Mouse (Mus musculus): ENCODE results near the gene Uckl1. TPM values are rescaled to one million over a fixed set of nuclear protein-coding genes. Genes with fewer than 3 reads are reported as not detected.

The Uckl1 gene
- 62.0 and 65.1 TPM in 2 replicates for polyA plus RNA-seq (2011; ENCODE audit: insufficient read length, low read depth, missing spikeins)

DNA sequence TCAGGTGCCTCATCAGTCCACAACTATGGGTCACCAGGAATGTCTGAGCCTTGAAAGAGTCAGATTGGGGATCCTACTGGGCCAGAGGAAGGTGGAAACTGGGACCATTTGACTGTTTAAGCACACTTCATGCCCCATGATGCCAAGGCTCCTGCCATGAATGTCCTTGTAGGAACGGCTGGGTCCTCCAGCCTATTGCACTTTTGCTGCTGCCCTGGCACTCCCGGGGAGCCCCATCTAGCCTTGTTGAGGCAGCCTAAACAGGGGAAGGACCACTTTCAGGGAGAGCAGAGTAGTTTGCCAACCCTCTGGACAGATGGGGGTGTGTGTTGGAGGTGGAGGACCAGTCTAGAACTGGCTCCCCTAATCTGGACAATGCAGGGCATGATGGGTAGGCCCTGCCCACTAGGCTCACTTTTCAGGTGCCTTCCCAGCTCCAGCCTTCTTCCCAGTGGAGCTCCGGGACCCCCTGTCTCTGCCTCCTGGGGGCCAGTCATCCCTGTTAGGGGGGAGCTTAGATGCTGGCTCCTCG is at the start of gene Uckl1:
Gene Uckl1 (minus strand): TSS at position 482 of the 532 bp plus-strand sequence.
- H3K4me1 ChIP-seq (ENCODE audit: control insufficient read depth, insufficient read depth, low read length): 0 out of 2 replicates have a peak, but pooled peaks cover 5% of the 10 kb centered on the region
- no peak within 1 kb of the TSS for H3K27ac ChIP-seq (ENCODE audit: insufficient read depth, low read length)
- H3K4me3 ChIP-seq (ENCODE audit: insufficient read depth, low read length): no peak within 1 kb of the TSS
- TF ChIP-seq POLR2A (IDR thresholded peaks at IDR 0.05; ENCODE audit: low read depth, low read length) (no peak), CTCF (IDR thresholded peaks at IDR 0.05; ENCODE audit: borderline replicate concordance, insufficient read depth, low read length) (no peak)

DNA sequence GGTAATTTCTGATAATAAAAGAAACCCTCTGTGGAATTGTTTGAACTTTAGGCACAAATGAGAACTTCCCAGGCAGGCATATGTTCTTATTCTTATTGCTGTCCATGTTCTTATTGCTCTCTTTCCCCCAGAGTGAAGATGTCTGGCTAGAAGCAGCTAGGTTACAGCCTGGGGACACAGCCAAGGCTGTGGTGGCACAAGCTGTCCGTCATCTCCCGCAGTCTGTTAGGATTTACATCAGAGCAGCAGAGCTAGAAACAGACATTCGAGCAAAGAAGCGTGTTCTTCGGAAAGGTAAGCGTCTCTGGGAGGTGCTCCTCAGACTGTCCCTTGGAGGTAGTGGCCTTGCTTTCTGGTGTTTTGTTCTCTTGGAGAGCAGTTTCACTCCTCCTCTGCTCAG is 47.9 kb upstream of the Uckl1 start:
- TF ChIP-seq POLR2A (IDR thresholded peaks at IDR 0.05; ENCODE audit: low read depth, low read length): no peak
- TF ChIP-seq CTCF (IDR thresholded peaks at IDR 0.05; ENCODE audit: borderline replicate concordance, insufficient read depth, low read length): no peak
- Histone ChIP-seq H3K27ac (ENCODE audit: insufficient read depth, low read length) (no peak overlapping the region), H3K4me1 (ENCODE audit: control insufficient read depth, insufficient read depth, low read length) (no peaks in the 10 kb centered on the region), H3K4me3 (ENCODE audit: insufficient read depth, low read length) (no peak overlapping the region)

DNA sequence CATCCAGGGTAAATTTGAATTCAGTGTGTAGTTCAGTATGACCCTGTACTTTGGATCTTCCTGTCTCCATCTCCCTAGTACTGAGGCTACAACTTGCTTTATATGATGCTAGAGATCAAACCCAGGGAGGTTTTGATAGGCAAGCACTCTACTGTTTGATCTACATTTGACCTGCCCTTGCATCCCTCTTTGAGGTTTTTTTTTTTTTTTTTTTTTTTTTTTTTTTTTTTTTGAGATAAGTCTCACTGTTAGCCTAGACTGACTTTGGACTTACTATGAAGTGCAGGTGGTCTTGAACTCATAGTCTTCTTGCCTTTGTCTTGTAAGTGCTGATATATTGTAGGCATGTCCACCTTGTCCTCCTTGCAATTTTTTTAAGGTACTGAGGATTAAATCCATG is 43.8 kb upstream of the Uckl1 start:
- TF ChIP-seq POLR2A (IDR thresholded peaks at IDR 0.05; ENCODE audit: low read depth, low read length) (no peak), CTCF (IDR thresholded peaks at IDR 0.05; ENCODE audit: borderline replicate concordance, insufficient read depth, low read length) (no peak)

DNA sequence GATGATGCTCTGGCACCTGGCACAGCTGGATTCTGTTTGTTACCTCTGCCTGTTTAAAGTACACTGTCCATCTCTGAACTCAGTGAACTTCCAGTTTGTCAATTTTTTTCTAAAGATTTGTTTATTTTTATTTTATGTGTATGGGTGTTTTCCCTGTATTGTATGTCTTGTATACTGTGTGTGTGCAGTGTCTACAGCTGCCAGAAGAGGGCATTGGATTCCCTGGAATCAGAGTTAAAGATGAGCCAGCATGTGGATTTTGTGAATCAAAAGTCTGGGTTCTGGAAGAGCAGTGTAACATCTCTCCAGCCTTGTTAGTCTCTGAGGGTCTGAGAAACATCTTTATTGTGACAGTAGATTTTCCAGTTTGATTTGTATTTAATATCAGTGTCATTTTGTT is 38.7 kb upstream of the Uckl1 start:
- H3K4me1 ChIP-seq (ENCODE audit: control insufficient read depth, insufficient read depth, low read length): no peaks in the 10 kb centered on the region
- TF ChIP-seq CTCF (IDR thresholded peaks at IDR 0.05; ENCODE audit: borderline replicate concordance, insufficient read depth, low read length) (no peak), POLR2A (IDR thresholded peaks at IDR 0.05; ENCODE audit: low read depth, low read length) (no peak)
- H3K27ac ChIP-seq (ENCODE audit: insufficient read depth, low read length): no peak overlapping the region
- H3K4me3 ChIP-seq (ENCODE audit: insufficient read depth, low read length): no peak overlapping the region

More for the DNA sequence above, 43.8 kb upstream of the Uckl1 start:
- H3K27ac ChIP-seq (ENCODE audit: insufficient read depth, low read length): no peak overlapping the region
- H3K4me1 ChIP-seq (ENCODE audit: control insufficient read depth, insufficient read depth, low read length): no peaks in the 10 kb centered on the region
- no peak overlapping the region for H3K4me3 ChIP-seq (ENCODE audit: insufficient read depth, low read length)

DNA sequence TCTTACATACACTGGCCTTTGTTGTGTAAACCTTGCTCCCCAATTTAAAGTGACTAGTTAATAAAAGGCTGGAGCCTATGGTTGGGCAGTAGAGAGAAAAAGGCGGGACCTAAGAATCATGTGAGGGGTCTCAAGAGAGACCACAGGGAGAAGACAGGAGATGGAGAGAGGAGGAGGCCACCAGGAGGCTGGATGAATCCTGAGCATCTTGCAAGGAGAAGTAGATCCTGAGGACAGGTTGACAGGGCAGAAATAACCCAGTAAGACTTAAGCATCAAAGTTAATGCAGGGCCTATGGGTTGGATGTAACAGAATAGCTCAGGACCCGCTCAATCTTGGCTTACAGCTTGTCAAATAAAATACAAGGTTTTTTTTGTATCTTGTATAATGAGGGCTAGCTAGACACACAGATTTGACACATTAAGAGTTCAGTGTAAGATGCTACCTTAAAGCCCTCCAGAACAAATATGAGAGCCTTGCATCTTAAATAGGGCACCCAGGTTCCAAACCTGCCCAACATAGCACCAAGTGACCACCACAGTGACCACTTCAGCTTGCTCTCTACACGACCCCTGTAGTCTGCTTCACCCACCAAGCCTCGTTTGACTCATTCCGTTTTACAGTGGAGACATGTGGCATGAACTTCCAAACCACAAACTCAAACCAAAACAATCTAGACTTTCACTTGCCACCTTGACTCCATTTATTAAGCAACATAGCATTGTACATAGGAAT is 34.2 kb upstream of the Uckl1 start:
- no peak overlapping the region for H3K4me3 ChIP-seq (ENCODE audit: insufficient read depth, low read length)
- no peaks in the 10 kb centered on the region for H3K4me1 ChIP-seq (ENCODE audit: control insufficient read depth, insufficient read depth, low read length)
- TF ChIP-seq POLR2A (IDR thresholded peaks at IDR 0.05; ENCODE audit: low read depth, low read length): no peak
- TF ChIP-seq CTCF (IDR thresholded peaks at IDR 0.05; ENCODE audit: borderline replicate concordance, insufficient read depth, low read length): no peak
- H3K27ac ChIP-seq (ENCODE audit: insufficient read depth, low read length): no peak overlapping the region

DNA sequence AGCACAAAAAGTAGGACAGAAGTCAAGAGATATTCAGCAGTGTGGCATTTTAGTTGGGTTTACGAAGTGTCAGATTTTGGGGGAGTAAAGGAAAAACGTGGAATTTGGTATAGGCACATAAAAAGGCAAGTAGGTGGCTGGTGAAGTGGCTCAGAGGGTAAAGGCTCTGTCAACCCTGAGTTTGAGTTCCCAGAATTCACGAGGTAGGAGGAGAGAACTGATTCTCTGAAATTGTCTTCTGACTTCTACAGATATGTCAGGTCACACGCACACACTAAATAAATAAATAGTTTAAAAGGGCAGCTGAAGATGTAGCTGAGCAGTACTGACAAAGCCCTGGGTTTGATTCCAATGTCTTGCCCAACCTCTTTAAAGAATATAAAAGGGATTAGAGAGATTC is 17.7 kb upstream of the Uckl1 start:
- H3K27ac ChIP-seq (ENCODE audit: insufficient read depth, low read length): no peak overlapping the region
- H3K4me1 ChIP-seq (ENCODE audit: control insufficient read depth, insufficient read depth, low read length): peaks cover 3% of the 10 kb centered on the region; the same call in 1 of the 2 replicates
- TF ChIP-seq POLR2A (IDR thresholded peaks at IDR 0.05; ENCODE audit: low read depth, low read length) (no peak), CTCF (IDR thresholded peaks at IDR 0.05; ENCODE audit: borderline replicate concordance, insufficient read depth, low read length) (no peak)
- H3K4me3 ChIP-seq (ENCODE audit: insufficient read depth, low read length): no peak overlapping the region; the same call in 1 of the 2 replicates

DNA sequence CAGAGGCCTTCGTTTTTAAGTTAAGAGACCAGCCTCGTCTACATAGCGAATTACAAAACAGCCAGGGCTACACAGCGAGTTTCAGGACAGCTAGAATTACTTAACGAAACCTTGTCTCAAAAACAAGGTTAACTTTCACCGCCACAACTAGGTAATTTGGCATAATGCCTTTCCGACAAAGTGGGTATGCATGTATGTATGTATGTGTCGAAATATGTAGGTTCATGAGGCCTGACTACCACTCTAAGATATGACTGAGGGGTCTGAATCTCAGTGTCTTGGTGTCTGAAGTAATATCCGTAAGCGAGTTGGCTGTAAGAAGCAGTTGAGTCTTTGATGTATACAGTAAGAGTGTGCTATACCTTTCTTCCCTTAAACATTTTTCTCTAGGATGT is 17.1 kb upstream of the Uckl1 start:
- no peak overlapping the region for H3K27ac ChIP-seq (ENCODE audit: insufficient read depth, low read length)
- peaks cover 8% of the 10 kb centered on the region; the same call in 1 of the 2 replicates for H3K4me1 ChIP-seq (ENCODE audit: control insufficient read depth, insufficient read depth, low read length)
- TF ChIP-seq POLR2A (IDR thresholded peaks at IDR 0.05; ENCODE audit: low read depth, low read length) (no peak), CTCF (IDR thresholded peaks at IDR 0.05; ENCODE audit: borderline replicate concordance, insufficient read depth, low read length) (no peak)
- peak overlapping the region; percentile 98 for H3K4me3 ChIP-seq (ENCODE audit: insufficient read depth, low read length)

DNA sequence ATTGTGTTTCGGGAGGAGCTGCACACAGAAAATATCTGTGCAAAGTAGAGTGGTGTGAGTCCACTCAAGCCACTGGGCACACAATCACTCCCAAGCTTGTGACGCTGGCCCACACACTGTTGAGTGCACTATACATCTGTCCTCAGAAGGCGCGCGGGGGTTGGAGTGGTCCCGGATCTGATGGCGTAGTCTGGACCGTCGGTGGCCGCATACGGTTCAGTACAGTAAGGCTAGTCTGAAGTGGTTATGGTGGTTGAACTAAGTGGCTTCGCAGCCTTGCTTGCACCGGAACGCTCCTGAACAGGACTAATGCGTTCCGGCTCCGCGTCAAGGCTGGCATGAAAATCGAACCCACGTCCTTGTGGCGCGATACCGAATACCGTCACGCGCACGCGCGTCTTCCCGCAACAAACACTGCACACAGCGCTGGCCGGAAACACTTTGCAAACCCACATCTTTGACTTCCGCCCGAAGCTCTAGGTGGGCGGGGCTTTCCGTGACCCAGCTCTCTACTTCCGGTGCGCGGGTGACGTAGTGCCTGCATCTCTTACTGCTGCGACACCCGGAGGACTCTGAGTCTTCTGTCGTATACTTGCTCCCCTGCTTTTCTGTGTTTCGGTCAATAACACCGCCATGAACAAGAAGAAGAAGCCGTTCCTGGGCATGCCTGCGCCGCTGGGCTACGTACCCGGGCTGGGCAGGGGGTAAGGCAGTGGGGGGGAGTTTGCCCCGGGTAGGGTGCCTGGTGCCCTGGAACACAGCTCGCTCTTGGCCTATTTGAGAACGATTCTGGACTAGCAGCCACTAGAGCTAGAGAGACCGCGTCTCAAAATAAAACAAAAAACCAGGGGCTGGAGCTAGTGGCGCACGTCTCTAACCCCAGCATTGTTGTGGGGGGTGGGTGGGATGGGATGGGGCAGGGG is 16.4 kb upstream of the Uckl1 start:
- no peak for TF ChIP-seq CTCF (IDR thresholded peaks at IDR 0.05; ENCODE audit: borderline replicate concordance, insufficient read depth, low read length)
- peak; percentile 90 for TF ChIP-seq POLR2A (IDR thresholded peaks at IDR 0.05; ENCODE audit: low read depth, low read length)
- H3K27ac ChIP-seq (ENCODE audit: insufficient read depth, low read length): peak overlapping the region; percentile 17; the same call in 1 of the 2 replicates
- peaks cover 8% of the 10 kb centered on the region; the same call in 1 of the 2 replicates for H3K4me1 ChIP-seq (ENCODE audit: control insufficient read depth, insufficient read depth, low read length)
- peak overlapping the region; percentile 98 for H3K4me3 ChIP-seq (ENCODE audit: insufficient read depth, low read length)

DNA sequence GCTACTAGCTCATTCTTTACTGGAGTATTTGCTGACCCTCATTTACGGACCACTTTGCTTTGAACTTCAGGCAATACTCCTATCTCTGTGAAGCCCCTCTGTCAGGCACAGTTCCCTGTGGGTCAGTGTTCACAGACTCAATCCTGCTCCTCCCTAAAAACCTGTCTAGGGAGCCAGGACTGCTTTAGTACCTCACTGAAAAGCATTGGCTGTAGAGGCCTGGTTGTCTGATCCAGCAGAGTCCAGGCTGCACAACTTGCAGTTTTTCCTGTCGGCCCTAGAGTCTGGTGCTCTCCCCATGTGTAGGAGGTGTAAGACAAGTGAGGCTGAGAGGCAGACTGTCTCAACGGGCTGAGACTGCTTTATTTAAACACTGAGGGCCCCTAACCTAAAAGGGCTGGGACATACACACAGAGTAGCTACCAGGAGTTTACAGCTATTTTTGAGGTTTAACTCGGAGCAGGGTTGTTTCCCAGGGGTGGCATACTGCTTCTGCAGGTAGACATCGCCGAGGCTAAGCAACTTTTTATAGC is 15.6 kb upstream of the Uckl1 start:
- Histone ChIP-seq H3K4me1 (ENCODE audit: control insufficient read depth, insufficient read depth, low read length) (peaks cover 8% of the 10 kb centered on the region; the same call in 1 of the 2 replicates), H3K27ac (ENCODE audit: insufficient read depth, low read length) (no peak overlapping the region), H3K4me3 (ENCODE audit: insufficient read depth, low read length) (peak overlapping the region; percentile 40; the same call in 1 of the 2 replicates)
- TF ChIP-seq CTCF (IDR thresholded peaks at IDR 0.05; ENCODE audit: borderline replicate concordance, insufficient read depth, low read length): no peak
- no peak for TF ChIP-seq POLR2A (IDR thresholded peaks at IDR 0.05; ENCODE audit: low read depth, low read length)

Data from embryonic fibroblast, embryonic 13.5 days (primary cell).